Mouse (Mus musculus) monocyte, adult 59 days (primary cell): Measurements from ENCODE around the gene Krt16. TPM values are rescaled to one million over a fixed set of nuclear protein-coding genes. Genes with fewer than 3 reads are reported as not detected.

Experiments
- total RNA-seq, 2 experiments: library from RNA; stranded (reverse); gene quantifications; one replicate each; pipeline ENCODE4 v1.2.4; 2023

The Krt16 gene
- not detected for total RNA-seq

GRCm38 (mm10) chr11:100248852-100249465 is at the start of gene Krt16:
TSS of gene Krt16 (minus strand) at chr11:100248902.

GRCm38 (mm10) chr11:100269821-100270332 is 21.2 kb upstream of the Krt16 start, which contains the start of gene Krt42:
TSS of gene Krt42 (minus strand) at chr11:100269871.

GRCm38 (mm10) chr11:100260514-100261234 is 12.0 kb upstream of the Krt16 start, which contains the start of gene Krt17:
TSS of gene Krt17 (minus strand) at chr11:100261029.

GRCm38 (mm10) chr11:100207498-100207897 is 41.2 kb downstream of the Krt16 start, which contains the start of gene Krt14:
TSS of gene Krt14 (minus strand) at chr11:100207548.

Other genes starting within 250 kb of the Krt16 start
- gene Krt33a, start 232.7 kb downstream of the Krt16 start, total RNA-seq, result not detected
- not detected for gene Krt33b, start 219.0 kb downstream of the Krt16 start, total RNA-seq
- gene Krt34, start 207.3 kb downstream of the Krt16 start, total RNA-seq, result not detected
- gene Krt31, start 198.4 kb downstream of the Krt16 start, total RNA-seq, result not detected
- not detected for gene Krt32, start 160.7 kb downstream of the Krt16 start, total RNA-seq
- gene Krt35, start 152.7 kb downstream of the Krt16 start, total RNA-seq, result not detected
- not detected for gene Krt36, start 143.3 kb downstream of the Krt16 start, total RNA-seq
- not detected for gene Krt13, start 127.3 kb downstream of the Krt16 start, total RNA-seq
- not detected for gene Krt15, start 113.0 kb downstream of the Krt16 start, total RNA-seq
- 1 to 10 TPM in 1 of 2 experiments, under 1 TPM in 1; 0.55 to 1.7 TPM for gene Krt19, start 100.2 kb downstream of the Krt16 start, total RNA-seq
- not detected for gene Krt9, start 55.7 kb downstream of the Krt16 start, total RNA-seq
- not detected for gene Krt14, start 41.4 kb downstream of the Krt16 start, total RNA-seq
- gene Krt17, start 12.1 kb upstream of the Krt16 start, total RNA-seq, result not detected
- gene Krt42, start 21.0 kb upstream of the Krt16 start, total RNA-seq, result not detected
- 1,000 to 10,000 TPM; 1,552 to 1,553 TPM for gene Eif1, start 71.0 kb upstream of the Krt16 start, total RNA-seq
- gene Gast, start 85.5 kb upstream of the Krt16 start, total RNA-seq, result not detected
- gene Hap1, start 107.2 kb upstream of the Krt16 start, total RNA-seq, result 10 to 100 TPM; 18.6 to 22.0 TPM
- 100 to 1,000 TPM; 124 to 141 TPM for gene Jup, start 148.9 kb upstream of the Krt16 start, total RNA-seq
- under 1 TPM; 0.50 to 0.64 TPM for gene P3h4, start 165.9 kb upstream of the Krt16 start, total RNA-seq
- gene Fkbp10, start 166.8 kb upstream of the Krt16 start, total RNA-seq, result under 1 TPM in 1 of 2 experiments, not detected in 1; 0.34 TPM
- gene Nt5c3b, start 192.9 kb upstream of the Krt16 start, total RNA-seq, result 10 to 100 TPM in 1 of 2 experiments, 1 to 10 TPM in 1; 9.8 to 11.3 TPM
- gene Klhl10, start 193.0 kb upstream of the Krt16 start, total RNA-seq, result under 1 TPM in 1 of 2 experiments, not detected in 1; 0.97 TPM
- 10 to 100 TPM; 14.6 to 16.6 TPM for gene Klhl11, start 223.8 kb upstream of the Krt16 start, total RNA-seq